Mouse (Mus musculus): ENCODE measurements at regions not wholly inside any gene's neighbourhood (a gene's known extent, or its start where the extent isn't known, plus 50 kb on each side); places are given as distances from the start of the nearest gene placed in this dataset.
A peak's percentile ranks its signal among the peaks of the same experiment; 100 is the strongest.
"Not testable (repeated sequence)": the region's sequence is repeated elsewhere in the genome, so short reads cannot be mapped to it uniquely, and the experiment has no call there.

DNA sequence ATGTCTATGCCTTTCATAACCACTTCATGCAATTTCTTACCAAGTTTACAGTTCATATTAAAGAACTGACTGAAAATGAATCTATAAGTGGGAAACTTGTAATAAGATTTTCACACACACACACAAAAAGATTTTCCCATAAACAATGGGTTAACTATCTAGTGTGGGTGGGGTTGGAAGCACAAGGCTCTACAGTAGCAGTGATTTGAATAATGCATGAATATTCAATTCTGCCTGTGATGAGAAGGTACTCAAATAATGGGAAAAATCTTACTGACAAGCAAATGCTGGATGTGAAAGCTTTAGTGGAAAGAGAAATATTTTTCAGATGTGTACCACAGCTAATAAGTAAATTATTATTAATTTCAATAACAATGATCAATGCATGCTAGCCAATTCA is 224.3 kb downstream of the Cetn3 start:
- DNase-seq (ENCODE audit: low spot score in 2 of 2), result no peak
- intact Hi-C loops (cut with DNase I), result no loop called here

DNA sequence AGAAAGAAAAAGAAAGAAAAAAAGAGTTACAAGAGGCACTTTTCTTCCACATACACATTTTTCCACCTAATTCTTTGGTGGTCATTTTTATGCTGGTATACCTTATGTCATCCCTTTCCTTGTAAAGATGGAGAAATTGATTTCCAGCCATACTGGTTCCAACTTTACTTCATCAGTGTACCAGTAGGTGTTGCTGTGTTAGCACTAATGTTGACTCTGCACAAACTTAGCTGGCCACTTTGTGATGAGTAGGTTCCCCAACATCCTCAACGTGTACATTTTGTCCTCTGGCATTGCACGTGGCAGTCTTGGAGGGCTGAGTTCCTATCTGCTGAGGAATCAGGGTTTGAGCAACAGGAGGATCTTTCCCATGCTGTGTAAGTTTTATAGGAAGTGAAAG is 256.7 kb downstream of the Cetn3 start:
- DNase-seq (ENCODE audit: low spot score in 2 of 2), result no peak
- intact Hi-C loops (cut with DNase I), result no loop called here

DNA sequence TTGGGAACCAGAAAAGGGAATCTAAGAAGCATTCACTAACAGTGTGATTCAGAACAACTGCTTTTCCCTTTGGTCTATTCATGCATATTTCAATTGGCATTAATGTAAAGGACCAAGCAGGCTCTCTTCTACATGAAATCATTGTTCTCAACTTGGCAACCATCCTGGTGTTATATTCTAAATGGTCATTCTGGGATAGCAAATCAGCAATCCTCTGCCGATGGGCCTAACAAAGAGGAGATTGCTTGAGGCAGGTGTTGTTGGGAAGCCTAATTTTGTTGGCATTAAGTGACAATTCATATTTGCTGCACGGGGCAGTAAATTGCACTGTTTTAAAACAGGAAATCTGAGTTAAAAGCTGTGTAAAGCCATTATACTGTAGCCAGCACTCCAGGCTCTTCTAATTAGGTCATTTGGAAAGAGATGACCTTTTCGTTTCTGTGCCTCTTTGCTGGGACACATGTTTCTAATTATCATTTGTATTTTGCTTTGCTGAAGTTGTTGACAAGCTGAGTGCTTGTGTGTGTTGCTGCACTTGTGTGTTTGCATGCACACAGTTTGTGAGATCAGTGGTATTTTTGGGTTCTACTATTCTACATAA is 275.4 kb downstream of the Cetn3 start:
- no peak for DNase-seq (ENCODE audit: low spot score in 2 of 2)
- intact Hi-C loops (cut with DNase I), result no loop called here

DNA sequence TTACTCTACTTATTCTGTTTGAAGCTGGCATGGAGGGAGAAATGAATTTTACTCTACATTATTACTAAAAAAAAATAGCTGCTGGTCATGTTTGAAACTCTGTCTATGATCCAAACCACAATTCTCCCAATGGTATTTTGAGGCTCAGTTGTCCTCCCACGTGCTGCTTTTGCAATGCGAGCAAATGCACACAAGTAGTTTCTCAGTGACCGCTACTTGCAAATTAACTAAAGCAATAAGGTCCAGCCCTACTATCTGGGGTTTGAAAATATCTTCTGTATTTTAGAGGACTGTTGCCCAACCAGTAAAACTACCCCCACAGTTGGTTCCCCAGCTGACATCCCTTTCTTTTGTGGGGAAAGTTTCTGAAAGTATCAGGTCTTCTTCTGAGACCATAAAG is 276.0 kb downstream of the Cetn3 start:
- intact Hi-C loops (cut with DNase I), result no loop called here

DNA sequence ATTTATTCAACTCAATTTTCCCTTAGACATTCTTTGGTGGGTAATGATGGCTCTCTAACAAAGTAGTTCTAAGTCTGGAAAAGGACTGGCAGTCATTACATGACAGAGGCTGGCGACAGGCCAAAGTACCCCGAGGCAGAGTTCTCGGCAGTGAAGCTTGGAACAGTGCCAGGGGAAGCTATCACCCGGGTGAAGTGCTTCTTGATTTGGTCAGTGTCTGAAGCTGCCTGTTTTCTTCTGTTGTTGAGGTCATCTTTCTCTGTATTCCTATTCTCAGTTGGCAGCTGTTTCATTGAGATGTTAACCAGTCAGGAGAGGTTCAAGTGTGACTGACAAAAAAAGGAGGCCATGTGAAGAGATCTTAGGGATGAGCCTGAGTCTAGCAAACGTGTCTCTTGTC is 276.6 kb downstream of the Cetn3 start:
- DNase-seq (ENCODE audit: low spot score in 2 of 2), result no peak
- intact Hi-C loops (cut with DNase I), result no loop called here

More for the DNA sequence above, 276.0 kb downstream of the Cetn3 start:
- DNase-seq (ENCODE audit: low spot score in 2 of 2), result no peak

DNA sequence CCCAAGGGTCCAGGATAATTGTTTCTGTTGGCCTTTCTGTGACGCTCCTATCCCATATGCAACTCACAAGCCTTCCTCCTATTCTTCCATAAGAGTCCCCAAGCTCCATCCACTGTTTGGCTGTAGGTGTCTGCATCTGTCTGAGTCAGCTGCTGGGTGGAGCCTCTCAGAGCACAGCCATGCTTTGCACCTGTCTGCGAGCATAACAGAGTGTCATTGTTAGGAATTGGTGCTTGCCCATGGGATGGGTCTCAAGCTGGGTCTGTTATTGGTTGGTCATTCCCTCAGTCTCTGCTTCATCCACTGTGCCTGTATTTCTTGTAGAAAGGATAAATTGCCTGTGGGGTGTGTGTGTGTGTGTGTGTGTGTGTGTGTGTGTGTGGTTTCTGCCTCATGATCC is 281.0 kb downstream of the Cetn3 start:
- intact Hi-C loops (cut with DNase I); DNase-seq (ENCODE audit: low spot score in 2 of 2): not testable (repeated sequence)

DNA sequence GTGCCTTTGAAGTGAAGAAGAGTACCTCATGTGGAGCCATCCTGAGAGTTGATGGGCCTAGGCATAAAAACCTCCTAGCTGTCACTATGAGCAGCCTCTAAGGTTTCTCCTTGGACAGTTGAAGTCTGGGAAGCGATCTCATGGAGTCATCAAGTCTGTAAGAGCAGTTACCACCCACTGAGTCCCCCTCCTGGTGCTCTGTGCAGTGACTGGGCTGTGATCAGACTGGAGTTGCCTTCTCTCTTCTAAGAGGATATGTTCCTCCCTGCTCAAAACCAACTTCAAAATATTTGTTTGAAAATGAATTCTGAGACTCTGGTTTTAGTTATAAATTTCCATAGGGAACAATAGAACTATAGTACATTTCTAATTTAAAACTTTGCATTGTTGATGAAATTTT is 283.3 kb downstream of the Cetn3 start:
- intact Hi-C loops (cut with DNase I), result no loop called here
- no peak for DNase-seq (ENCODE audit: low spot score in 2 of 2)

DNA sequence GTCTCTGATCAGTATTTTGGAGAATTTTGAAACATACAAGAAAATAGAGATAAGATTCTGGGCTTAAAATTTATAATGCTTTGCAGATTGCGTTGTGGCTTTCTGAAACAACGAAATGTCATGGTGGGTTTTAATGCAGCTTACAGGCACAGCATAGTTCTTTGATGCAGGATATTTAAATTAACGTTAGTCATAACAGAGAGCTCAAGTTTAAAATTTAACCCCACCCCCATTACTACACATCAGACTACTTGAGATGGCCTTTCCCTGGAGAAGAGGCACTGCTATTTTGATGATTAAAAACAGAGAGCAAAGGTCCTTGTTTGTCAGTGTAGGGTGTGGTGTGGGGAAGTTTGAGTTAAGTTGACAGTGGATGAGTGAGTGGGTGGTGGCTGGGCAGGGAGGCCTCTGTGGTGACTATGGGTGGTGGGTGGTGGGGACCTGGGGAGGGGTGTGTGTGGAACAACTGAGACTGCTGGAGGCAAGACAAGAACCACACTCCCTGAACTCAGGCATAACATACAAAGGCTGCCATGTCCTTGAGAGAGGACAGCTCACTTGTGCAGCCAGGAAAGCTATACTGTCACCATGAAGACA is 283.9 kb downstream of the Cetn3 start:
- intact Hi-C loops (cut with DNase I), result no loop called here
- DNase-seq (ENCODE audit: low spot score in 2 of 2), result no peak

DNA sequence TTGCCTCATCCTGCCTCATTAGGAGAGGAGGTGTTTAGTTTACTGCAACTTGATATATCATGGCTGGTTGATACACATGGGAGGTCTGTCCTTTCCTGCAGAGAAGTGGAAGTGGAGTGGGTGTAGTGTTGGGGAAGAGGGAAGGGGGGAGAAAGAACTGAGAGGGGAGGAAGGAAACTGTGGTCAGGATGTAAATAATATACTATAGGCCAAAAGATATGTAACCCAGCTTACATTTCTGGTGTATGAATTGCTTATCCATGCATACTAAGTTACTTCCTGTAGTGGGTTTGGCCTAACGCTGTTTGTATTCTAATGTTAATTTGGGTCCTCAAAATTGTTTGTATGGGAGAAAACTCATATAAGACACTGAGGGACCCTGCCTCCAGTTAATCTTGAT is 289.6 kb downstream of the Cetn3 start:
- intact Hi-C loops (cut with DNase I), result no loop called here
- DNase-seq (ENCODE audit: low spot score in 2 of 2), result no peak

DNA sequence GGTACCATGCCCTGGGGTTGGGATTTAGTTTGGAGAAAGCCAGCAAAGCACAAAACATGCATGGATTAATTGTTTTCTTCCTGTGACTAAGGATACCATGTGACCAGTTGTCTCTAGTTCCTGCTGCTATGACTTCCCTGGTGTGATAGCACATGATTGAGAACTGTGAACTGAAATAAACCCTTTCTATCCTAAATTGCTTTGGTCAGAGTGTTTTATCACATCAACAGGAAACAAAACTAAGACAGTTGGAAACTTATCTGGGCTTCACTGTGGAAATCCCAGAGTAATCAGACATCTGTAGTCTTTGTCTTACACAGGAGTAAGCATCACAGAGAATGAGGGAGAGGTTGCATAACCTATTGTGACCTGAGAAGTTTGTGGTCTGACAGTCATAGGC is 290.5 kb downstream of the Cetn3 start:
- no peak for DNase-seq (ENCODE audit: low spot score in 2 of 2)
- intact Hi-C loops (cut with DNase I), result no loop called here

DNA sequence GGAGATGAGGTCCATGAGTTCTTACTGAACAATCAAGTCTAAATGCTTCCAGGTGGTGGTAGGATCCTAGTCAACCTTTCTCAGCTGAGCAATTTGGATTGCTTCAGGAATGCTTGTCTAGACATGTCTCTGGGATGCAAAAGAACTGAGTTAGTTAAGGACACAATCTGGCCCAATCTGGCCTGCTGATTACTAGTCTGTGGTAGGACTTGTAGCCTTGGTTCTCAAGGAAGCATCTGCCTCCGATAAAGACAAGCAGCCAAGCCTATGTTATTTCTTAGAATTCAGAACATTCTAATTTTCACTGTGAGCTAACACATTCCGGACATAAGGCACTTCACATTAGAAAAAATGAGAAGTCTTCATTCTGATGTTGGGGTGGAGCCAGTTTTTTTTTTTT is 298.5 kb downstream of the Cetn3 start:
- no peak for DNase-seq (ENCODE audit: low spot score in 2 of 2)
- intact Hi-C loops (cut with DNase I), result no loop called here

DNA sequence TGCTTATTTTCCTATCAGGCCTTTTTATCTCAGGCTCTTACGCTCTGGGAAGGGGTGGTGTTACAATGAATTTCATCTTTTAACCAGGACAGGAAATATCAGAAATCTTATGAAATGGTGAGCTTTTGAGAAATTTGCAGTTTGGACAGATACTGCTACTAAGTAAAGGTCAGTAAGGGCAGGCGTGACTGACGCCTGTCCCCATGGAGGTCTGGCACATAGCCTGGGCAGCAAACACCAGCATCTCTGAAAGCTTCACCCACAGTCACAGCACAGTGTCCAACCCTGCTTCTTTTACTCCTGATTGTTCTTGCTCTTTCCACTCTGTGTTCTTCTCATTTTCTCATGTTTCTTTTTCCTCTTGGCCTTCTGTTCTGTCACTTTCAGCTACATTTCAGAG is 304.8 kb downstream of the Cetn3 start:
- no peak for DNase-seq (ENCODE audit: low spot score in 2 of 2)
- intact Hi-C loops (cut with DNase I), result no loop called here

DNA sequence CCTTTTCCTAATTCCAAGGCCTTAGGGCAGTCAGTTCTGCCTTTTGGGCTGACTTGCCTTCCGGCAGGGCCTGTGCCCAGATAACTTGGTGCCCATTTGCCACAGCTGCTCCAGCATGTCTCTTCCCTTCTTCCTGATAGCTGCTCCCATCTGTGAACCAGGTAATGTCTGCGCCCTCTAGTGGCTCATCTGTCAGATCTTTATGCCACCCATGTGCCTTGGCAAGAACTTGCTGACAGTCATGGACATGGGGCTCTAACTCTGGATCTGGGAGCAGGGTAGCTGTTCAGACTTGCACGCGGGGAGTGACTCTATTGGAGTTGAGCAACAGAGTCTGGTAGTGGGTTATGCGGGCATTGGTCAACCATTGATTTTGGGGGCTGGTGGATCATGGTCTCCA is 309.3 kb downstream of the Cetn3 start:
- intact Hi-C loops (cut with DNase I), result no loop called here
- peak in 1 of 2 experiments; percentile 5 for DNase-seq (ENCODE audit: low spot score in 2 of 2)

DNA sequence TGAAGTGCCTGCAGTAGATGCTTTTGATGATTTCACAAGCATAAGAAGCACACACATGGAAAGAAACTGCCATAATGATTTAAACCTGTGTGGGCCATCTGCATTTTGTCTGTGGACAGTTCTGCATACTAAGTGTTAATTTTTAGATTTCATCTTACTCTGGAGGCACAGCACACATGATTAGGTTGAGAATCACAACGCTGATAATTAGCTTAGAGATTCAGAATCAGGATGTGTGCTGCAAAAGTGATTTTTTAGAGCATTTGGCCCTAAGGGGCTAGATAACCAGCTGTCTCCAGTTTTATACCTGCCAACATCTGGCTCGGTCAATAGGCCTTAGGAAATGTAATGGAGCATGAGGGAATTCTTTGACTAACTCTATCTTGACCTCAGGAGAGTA is 323.2 kb downstream of the Cetn3 start:
- no peak for DNase-seq (ENCODE audit: low spot score in 2 of 2)
- intact Hi-C loops (cut with DNase I), result no loop called here

DNA sequence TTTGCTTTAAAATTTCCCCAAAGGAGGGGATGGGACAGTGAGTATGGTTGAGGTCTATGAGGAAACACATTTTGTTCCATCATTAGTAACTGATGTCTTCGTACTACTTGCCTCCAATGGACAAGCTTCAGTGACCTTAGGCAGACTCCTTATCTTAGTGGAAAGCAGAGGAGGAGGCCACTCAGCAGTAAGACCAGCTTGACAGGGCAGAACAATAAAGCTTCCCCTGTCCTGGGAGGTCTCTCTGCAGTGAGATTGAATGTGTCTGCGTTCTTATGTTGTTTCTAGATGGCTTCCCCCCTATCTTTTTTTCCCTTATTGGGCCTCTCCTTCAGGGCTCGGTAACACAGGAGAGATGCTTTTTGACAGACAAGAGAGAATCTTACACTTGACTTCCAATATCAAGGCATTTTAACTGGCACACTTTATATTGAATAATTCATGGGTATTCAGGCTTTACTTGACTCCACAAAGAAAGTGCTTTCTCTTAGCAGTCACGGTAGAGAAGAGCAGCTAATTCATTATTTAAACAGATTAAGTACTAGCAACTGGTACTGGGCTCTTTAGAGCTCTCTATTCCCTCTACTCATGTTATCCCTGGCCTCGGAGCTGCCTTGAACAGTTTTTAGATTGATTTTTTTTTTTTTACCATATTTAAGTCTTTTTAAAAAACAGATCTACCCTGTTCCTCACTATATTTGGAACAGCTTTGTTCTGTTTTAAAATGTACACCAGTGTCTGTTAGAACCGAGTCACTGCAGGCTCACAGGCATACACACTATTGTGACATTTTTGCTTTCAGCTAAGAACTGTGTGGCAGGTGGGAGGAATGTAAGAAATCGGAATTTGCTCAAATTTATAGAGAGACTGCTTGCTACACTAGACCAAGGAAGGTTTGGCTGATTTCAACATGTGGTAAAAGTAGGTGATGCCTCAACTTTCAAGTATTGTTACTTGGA is 347.2 kb downstream of the Cetn3 start:
- DNase-seq (ENCODE audit: low spot score in 2 of 2), result peak in 1 of 2 experiments; percentile 6
- intact Hi-C loops (cut with DNase I), result no loop called here
